Mouse (Mus musculus) retina, postnatal 7 days (tissue): ENCODE measurements around the gene Zzz3.
"Not testable (repeated sequence)": the region's sequence is repeated elsewhere in the genome, so short reads cannot be mapped to it uniquely, and the experiment has no call there.

ENCODE experiments used
- DNase-seq: peaks from one replicate; pipeline ENCODE4 v3.0.0-alpha.2; 2012; ENCODE audit warnings: low read depth, low spot score

Zzz3 gene

DNA sequence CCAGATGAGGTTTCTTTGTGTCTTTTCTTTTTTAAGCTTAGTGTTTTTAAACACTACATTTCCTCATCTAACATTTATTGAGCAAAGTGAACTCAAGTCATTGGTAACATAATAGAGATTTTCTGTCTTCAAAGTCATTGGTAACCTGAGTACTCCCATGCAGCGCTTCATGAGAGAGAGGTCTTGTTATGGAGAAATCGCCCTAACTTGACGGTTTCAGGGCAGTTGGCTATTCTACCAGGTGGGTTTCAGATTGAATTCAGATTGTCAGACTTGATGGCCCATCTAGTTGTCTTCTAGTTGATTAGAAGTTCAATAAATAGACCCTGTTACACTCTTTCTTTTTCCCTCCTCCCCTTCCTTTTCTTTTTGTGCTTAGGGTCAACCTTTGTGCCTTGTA is 5.6 kb downstream of the Zzz3 start:
- DNase-seq: no peak

- DNase-seq: no peak
Observed at GRCm38 (mm10) chr3:152401964-152402670, 6.8 kb downstream of the Zzz3 start.

- DNase-seq: no peak
Observed at GRCm38 (mm10) chr3:152402671-152403066, 7.4 kb downstream of the Zzz3 start.

GRCm38 (mm10) chr3:152403827-152404226 is 8.6 kb downstream of the Zzz3 start:
- no peak for DNase-seq

GRCm38 (mm10) chr3:152405420-152405819 is 10.1 kb downstream of the Zzz3 start:
- DNase-seq: no peak

GRCm38 (mm10) chr3:152405978-152406640 is 10.8 kb downstream of the Zzz3 start:
- no peak for DNase-seq

DNA sequence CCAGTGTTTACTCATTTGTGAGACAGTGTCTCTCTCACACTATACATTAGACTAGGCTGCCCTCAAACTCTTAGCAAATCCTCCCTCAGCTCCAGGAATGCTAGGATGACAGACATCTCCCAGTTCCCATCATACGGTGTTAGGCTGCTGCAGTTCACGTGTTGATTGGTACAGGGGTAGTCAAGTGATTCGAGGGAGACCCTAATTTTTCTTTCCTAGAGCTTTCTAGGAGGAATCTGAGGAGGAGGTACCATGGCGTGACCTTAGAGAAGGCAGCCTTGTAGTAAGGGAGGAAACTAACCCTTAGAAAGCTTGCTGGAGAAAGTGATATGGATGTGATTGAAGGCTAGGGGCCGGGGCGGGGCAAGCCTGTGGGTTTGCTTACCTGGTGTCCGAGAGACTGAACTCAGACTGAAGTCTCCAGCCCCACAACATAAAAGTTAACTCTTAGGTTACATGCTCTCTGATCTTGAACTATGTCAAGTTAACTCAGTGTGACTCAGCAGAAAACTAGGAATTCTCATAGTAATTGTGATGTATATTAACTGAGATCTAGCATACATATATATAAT is 15.8 kb downstream of the Zzz3 start:
- no peak for DNase-seq

GRCm38 (mm10) chr3:152412362-152412761 is 17.1 kb downstream of the Zzz3 start:
- no peak for DNase-seq

DNA sequence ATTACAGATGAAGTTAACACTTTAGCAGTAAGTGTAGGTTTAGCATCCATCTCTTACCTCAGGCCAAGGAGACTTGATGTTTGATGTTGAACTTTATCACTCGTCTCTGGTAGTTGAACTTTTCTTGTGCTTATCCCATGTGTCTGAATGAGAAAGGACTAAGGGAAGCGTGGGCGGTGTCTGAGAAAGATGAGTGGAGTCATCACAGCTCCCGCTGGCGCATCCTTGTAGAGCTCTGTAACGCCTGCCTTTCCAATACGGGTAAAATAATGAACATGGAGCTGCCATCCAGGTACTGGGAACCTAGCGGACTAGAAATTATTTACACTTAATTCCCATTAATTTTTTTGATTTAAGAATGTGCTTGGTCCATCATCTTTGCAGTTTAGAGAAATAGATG is 33.7 kb downstream of the Zzz3 start:
- no peak for DNase-seq

- no peak for DNase-seq
Observed at GRCm38 (mm10) chr3:152432677-152433076, 37.4 kb downstream of the Zzz3 start.

GRCm38 (mm10) chr3:152435590-152435989 is 40.3 kb downstream of the Zzz3 start:
- DNase-seq: no peak

DNA sequence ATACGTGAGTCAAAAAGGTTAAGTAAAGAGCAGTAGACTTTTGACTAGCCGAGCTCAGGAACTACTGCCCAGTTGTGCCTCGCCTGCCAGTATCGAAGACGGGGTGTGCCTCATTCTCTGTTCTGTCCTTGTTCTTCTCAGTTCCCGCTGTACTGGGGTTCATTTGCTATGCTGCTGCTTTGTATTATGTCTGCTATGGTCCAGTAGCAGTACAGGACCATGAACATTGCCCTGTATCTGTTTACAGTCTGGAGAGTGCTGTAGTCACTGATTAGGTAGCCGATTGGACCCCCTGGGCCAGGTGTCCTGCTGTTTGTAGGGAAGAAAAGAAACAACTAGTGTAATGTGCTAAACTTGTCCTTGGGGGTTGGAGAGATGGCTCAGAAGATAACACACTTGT is 42.8 kb downstream of the Zzz3 start:
- DNase-seq: no peak

DNA sequence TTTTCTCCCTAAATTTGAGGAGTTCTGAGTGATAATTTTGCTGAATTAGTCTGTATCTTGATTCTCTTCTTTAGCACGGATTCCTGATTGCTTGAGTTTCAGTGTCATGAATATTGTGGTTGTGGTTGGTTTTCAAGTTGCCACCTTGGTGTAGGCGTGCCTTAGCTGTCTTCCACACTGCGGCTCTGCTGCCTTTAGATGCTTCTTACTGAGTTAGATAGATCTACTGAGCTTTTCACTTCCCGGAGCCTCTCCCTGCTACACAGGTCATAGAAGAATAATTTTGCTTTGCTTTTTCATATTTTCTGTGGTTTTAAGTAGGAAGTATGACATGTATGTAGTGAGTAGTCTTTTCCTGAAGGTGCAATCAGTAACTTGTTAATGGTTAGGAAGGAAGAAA is 47.5 kb downstream of the Zzz3 start:
- DNase-seq: no peak

DNA sequence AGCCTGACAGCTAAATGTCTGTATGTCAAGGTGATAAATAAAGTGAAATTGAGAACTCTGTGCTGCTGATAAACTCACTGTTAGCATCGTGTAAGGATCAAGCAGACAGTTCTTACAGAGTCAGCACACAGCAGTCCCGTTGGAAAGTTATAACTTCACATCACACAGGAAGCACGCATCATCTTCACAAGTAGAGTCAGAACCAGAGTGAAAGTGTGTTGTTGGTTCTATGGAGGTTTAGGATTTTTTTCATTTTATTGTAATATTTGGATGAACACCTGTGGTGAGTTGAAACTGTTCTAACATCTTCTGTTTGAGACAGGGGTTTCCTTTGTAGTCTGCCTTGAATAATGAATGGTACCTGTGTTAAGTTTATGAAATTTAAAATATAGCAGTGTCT is 48.8 kb downstream of the Zzz3 start:
- DNase-seq: no peak

- no peak for DNase-seq
Observed at GRCm38 (mm10) chr3:152446966-152447365, 51.7 kb downstream of the Zzz3 start.

- no peak for DNase-seq
Observed at GRCm38 (mm10) chr3:152453163-152453562, 57.9 kb downstream of the Zzz3 start.

GRCm38 (mm10) chr3:152457308-152458035 is 62.2 kb downstream of the Zzz3 start:
- no peak for DNase-seq

DNA sequence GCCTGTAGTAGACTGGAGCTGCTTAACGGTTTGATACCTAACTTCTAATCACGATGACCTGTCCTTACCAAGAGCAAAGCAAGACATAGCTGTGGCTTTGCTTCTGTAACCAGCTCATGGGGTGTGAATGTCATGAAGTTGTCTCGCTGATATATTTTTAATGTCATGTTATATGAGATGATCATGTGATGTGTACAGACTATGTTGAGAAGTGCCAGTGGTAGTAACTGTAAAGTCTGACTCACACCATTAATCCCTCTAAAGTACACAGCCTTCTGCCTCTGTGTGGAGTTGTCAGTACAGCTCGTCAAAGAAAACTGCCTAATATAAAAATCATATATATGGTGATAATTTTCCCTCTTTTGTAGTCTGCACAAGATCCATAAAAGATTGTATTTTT is 63.6 kb downstream of the Zzz3 start:
- DNase-seq: not testable (repeated sequence)

GRCm38 (mm10) chr3:152460802-152461201 is 65.5 kb downstream of the Zzz3 start:
- no peak for DNase-seq

DNA sequence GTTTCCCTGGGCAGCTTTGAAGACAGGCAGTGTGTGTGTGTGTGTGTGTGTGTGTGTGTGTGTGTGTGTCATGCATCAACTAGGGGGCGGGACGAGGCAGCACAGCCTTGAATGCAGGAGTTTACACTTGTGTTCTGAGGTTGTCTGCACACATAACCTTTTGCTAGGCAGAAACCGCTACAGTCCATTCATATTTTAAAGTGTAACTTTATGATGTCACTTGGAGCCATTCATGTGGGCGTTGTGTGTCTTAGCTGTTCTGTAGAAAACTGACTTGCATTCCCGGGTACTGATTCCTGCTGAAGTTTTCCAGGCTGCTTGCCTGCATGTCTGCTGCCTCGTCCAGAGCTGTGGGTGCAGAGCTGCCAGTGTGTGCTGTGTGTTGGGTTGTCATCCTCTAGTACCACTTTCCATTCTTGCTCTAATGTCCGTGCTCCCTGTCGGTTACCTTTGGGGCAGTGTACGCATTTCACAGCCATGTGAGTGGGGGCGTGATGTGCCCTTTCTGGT is 66.8 kb downstream of the Zzz3 start:
- no peak for DNase-seq

DNA sequence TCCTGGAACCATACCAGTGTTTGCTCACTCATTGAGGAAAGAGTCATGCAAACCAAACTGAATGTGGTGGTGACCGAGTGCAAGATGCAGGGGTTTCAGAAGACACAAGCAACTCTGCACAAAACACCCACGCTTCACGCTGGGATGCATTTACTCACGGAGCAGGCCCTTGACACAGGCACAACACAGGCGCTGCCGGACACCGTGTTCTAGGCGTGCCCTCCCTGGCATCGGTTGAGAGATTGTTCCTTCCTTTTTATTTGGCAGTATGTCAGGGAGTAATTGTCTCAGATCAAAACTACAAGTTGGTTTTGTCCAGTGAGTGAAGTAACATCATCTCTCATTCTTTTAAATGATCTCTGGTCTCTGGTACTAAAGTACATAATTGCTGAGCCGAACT is 67.6 kb downstream of the Zzz3 start:
- DNase-seq: no peak

- DNase-seq: no peak
Observed at GRCm38 (mm10) chr3:152464462-152464861, 69.2 kb downstream of the Zzz3 start.
